Mouse (Mus musculus) ovary, postnatal 36 days (tissue): ENCODE results near the gene Aadacl2.

Experiments
- DNase-seq: peaks from one replicate; pipeline ENCODE4 v3.0.0; 2022; ENCODE audit warnings: low spot score, mixed read lengths

The Aadacl2 gene

GRCm38 (mm10) chr3:60006443-60006842 is at the start of gene Aadacl2:
Aadacl2 (plus strand) TSS chr3:60006743.
- no peak for DNase-seq

- DNase-seq = no peak
These were observed 35.7 kb upstream of the Aadacl2 start for GRCm38 (mm10) chr3:59970891-59971290.

GRCm38 (mm10) chr3:59974591-59974990 is 32.0 kb upstream of the Aadacl2 start:
- no peak for DNase-seq

GRCm38 (mm10) chr3:60003622-60004021 is 2.9 kb upstream of the Aadacl2 start:
- DNase-seq = no peak

GRCm38 (mm10) chr3:60025417-60025816 is 18.9 kb downstream of the Aadacl2 start, which contains the start of gene Aadac:
Aadac (plus strand) TSS chr3:60025717.
- no peak for DNase-seq

- DNase-seq = no peak
These were observed 25.0 kb downstream of the Aadacl2 start for GRCm38 (mm10) chr3:60031511-60031910.

- no peak for DNase-seq
These were observed 39.8 kb downstream of the Aadacl2 start for GRCm38 (mm10) chr3:60046221-60046913.

GRCm38 (mm10) chr3:60053231-60053927 is 46.8 kb downstream of the Aadacl2 start:
- no peak for DNase-seq

GRCm38 (mm10) chr3:60053931-60054330 is 47.4 kb downstream of the Aadacl2 start:
- no peak for DNase-seq

GRCm38 (mm10) chr3:60056451-60056850 is 49.9 kb downstream of the Aadacl2 start:
- no peak for DNase-seq

- no peak for DNase-seq
These were observed 50.7 kb downstream of the Aadacl2 start for GRCm38 (mm10) chr3:60057070-60057808.

- no peak for DNase-seq
These were observed 51.2 kb downstream of the Aadacl2 start for GRCm38 (mm10) chr3:60057809-60058082.
